Mouse (Mus musculus) kidney, adult 9 months (tissue): ENCODE measurements at regions not wholly inside any gene's neighbourhood (a gene's known extent, or its start where the extent isn't known, plus 50 kb on each side); places are given as distances from the start of the nearest gene placed in this dataset.
"Not testable (repeated sequence)": the region's sequence is repeated elsewhere in the genome, so short reads cannot be mapped to it uniquely, and the experiment has no call there.

Experiments used
- DNase-seq: peaks from one replicate; pipeline ENCODE4 v3.0.0; 2022

DNA sequence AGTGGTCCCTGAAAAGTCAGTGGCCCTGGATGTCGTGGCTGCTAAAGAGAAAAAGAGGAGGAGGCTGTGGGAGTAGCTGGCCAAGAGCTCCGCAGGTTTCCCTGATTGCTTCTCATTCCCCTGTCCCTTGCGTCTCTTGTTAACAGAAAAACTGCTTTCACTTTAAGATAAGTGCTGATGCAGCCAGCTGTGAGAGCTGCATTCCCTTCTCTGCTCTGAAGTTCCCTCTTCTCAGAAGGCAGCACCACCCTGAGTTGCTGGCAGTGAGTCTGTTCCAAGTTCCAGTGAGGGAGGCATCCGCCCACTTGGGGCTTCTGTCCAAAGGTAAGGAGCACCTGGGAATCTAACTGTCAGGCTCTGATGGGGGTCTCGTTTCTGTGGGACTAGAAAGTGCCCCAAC, 63.5 kb downstream of the Olfr693 start:
- DNase-seq = peak; percentile 18

DNA sequence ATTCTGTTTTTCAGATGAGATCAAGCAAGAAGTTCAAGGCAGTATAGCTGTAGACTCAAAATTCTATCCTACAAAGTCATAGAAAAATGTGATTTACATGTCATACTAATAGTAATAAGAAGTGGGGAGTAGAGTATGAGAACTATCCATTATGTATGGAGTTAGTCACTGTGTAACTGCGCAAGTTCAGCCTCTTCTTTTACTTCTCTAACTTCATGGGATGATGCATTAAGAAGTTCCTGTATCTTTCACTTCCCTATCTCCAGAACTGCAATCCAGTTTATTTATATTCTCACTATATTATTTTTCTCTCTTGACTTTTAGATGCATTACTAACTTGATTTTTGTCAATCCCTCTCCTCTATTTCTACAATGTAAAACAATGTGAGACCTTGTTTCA, 67.7 kb downstream of the Olfr693 start:
- no peak for DNase-seq

DNA sequence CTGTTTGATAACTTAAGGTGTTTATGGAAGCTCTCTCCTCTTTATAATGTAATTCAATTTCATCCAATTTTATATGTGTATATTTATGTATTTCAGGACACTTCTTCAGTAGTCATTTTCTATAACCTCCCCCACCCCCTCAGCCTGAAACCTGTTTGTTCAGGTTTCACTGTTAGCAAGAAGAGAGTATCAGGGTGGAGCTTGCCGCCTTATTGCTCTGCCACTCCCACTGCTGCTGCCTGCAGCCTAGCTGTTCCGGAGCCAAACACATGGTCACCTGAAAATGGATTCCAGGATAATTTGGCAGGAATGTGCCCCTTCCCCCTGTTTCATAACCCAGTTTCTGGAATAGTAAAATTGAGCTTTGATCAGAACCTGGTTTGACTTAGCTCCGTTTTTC, 100.0 kb downstream of the Olfr693 start:
- DNase-seq = no peak

DNA sequence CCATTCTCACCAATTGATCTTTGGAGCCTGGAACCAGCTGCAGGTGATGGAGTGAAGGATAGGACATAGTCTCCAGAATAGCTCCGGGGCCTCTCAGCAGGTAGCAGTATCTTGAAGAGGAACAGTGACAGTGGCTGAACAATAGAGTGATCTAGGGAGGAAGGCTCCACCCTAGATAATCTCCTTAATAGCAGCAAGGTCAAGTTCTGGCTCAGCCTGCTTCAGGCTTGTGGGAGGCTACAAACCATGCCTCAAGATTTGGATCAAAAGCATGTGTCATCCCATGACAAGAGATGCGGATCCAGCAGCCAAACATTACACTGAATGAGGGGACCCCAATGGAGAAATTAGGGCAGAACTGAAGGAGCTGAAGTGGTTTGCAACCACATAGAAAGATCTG, 112.1 kb downstream of the Olfr693 start:
- not testable (repeated sequence) for DNase-seq

DNA sequence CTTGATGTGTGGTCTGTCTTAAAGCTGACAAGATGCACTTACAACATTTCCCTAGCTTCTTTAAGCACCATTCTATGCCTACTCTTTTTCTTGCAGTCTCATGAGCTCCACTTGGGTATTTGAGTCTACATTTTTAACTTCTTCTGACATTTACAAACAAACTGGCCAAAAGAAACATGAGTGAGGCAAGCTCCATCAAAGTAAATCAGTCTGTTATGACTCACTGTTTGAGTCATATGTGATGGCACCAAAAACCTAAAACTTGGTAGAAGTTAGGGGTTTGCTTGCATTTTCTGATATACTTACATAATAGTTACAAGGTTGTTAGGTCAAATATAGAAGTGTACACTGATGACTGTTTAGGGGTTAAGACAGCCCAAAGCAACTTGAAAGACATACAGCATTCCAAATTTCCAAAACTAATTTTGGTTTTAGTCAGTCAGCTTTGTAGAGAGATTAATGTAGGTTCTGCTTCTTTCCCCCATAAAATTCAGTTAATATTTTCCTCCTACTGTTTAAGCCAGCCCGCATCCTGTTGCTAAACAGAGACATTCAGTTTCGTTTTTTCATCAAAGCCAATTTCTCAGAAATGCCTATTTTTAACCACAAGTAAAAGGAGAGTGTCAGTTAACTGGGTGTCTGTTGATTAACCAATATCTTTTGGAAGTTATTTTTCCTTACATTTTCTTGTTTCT, 129.4 kb downstream of the Olfr693 start:
- peak; percentile 22 for DNase-seq

DNA sequence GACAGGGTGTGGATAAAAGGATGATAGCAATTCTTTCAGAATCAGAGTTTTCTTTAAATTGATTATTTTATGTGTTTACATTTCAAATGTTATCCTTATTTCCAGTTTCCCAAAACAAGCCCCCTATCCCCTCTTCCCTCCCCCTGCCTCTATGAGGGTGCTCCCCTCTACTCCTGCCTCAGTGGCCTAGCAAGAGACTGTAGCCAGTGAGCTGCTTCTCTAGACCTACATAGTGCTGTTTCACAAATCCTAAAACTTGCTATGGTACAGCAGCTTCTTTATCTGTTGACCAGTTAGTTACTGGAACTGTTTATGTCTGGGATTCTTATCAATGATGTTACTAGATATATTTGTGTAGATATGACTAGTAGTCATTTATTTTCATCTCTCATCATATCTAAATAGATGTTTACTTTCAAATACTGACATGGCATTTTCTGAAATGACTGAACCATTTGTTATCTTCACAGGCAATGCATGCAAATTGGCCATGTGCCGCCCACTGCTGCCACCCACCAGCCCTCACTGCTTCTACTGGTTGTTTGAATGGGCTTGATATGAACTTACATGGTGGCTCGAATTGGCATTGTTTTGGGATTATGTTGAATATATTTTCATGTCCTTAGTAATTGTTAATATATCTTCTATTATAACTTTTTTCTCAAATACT, 150.8 kb downstream of the Olfr693 start:
- not testable (repeated sequence) for DNase-seq

DNA sequence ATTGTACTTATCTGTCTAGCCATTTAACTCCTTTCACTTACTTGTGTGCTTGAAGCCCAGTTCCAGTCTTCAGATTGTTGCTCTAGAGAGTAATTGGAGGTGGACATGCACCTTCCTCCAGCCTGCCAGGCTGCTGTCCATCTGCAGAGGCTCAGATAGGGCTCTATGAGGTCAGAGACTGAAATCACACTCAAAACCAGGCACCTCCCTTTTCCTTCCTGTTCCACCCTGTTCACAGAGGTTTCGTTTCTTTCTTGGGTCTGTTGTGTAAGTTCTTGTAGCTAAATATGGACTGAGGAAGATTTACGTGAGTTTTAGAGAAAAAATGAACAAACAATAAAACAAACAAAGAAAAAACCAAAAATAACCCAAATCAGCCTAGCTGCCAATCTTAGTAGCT, 151.4 kb downstream of the Olfr693 start:
- peak; percentile 63 for DNase-seq

DNA sequence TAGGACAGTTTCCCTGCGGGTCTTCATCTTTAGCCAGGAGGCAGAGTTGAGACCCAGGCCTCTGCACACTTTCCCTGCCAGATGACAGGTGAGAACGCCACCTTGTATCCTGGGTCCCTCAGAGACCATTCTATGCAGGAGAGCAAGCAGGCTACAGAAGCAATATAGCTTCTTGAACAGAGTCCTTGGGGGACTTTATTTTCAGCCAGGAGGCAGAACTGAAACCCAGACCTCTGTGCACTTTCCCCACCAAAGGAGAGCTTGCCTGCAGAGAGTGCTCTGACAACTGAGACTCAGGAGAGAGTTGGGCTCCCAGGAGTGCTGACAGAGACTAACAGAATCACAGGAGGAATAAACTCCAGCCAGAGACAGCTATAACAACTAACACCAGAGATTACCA, 185.5 kb downstream of the Olfr693 start:
- DNase-seq = no peak
